Mouse (Mus musculus) liver, adult (tissue): Measurements from ENCODE around the gene Kctd12.

Experiments used
- GATA4 ChIP-seq: IDR thresholded peaks from 2 replicates; pipeline ENCODE4 v1.6.1; 2014; ENCODE audit warnings: mild to moderate bottlenecking, low read length; ENCODE audit not compliant: insufficient replicate concordance

Gene Kctd12

GRCm38 (mm10) chr14:102982627-102983540 lies at the start of gene Kctd12:
TSS of gene Kctd12 (minus strand) at chr14:102982637.
- TF ChIP-seq GATA4 = no peak; the same call in 1 of the 2 replicates

- TF ChIP-seq GATA4 = no peak
These were observed 46.8 kb upstream of the Kctd12 start for GRCm38 (mm10) chr14:103029203-103029602.

- no peak for TF ChIP-seq GATA4
These were observed 37.6 kb upstream of the Kctd12 start for GRCm38 (mm10) chr14:103020046-103020445.

GRCm38 (mm10) chr14:103017009-103017408 lies 34.6 kb upstream of the Kctd12 start:
- no peak for TF ChIP-seq GATA4

GRCm38 (mm10) chr14:103012563-103013150 lies 30.2 kb upstream of the Kctd12 start:
- no peak for TF ChIP-seq GATA4

GRCm38 (mm10) chr14:103011782-103012181 lies 29.3 kb upstream of the Kctd12 start:
- no peak for TF ChIP-seq GATA4

GRCm38 (mm10) chr14:103007737-103008136 lies 25.3 kb upstream of the Kctd12 start:
- no peak for TF ChIP-seq GATA4

- no peak for TF ChIP-seq GATA4
These were observed 12.5 kb upstream of the Kctd12 start for GRCm38 (mm10) chr14:102994662-102995561.

- TF ChIP-seq GATA4 = no peak
These were observed 8.3 kb upstream of the Kctd12 start for GRCm38 (mm10) chr14:102990765-102991164.

GRCm38 (mm10) chr14:102989866-102990265 lies 7.4 kb upstream of the Kctd12 start:
- TF ChIP-seq GATA4 = no peak

GRCm38 (mm10) chr14:102989254-102989653 lies 6.8 kb upstream of the Kctd12 start:
- TF ChIP-seq GATA4 = no peak

GRCm38 (mm10) chr14:102987626-102988025 lies 5.2 kb upstream of the Kctd12 start:
- no peak for TF ChIP-seq GATA4

- no peak for TF ChIP-seq GATA4
These were observed 1.2 kb upstream of the Kctd12 start for GRCm38 (mm10) chr14:102983686-102984085.

- TF ChIP-seq GATA4 = no peak
These were observed 316 bp downstream of the Kctd12 start for GRCm38 (mm10) chr14:102982016-102982626.
